Mouse (Mus musculus) testis, adult 2 months (tissue): ENCODE measurements around the gene Psrc1.

Source experiments
- CTCF ChIP-seq: fragments of 200-500 bp; IDR thresholded peaks from 2 replicates; pipeline ENCODE4 v1.5.1; 2012; ENCODE audit warnings: low read depth, mild to moderate bottlenecking, inconsistent platforms, low read length, moderate library complexity; ENCODE audit not compliant: control insufficient read depth, insufficient read depth, insufficient replicate concordance
- POLR2A ChIP-seq: fragments of 200-500 bp; IDR thresholded peaks from 2 replicates; pipeline ENCODE4 v1.6.1; 2012; ENCODE audit warnings: low read depth, mild to moderate bottlenecking, inconsistent platforms, low read length, moderate library complexity; ENCODE audit not compliant: control insufficient read depth

GRCm38 (mm10) chr3:108432542-108433187, 49.0 kb downstream of the Psrc1 start:
- TF ChIP-seq POLR2A (no peak), CTCF (no peak)
